Mouse (Mus musculus) lung, adult 10 weeks (tissue): Measurements from ENCODE around the gene Pcp4. TPM values are rescaled to one million over a fixed set of nuclear protein-coding genes. Genes with fewer than 3 reads are reported as not detected.

Experiments used
- polyA plus RNA-seq: library from polyadenylated mRNA; stranded (reverse); fragments of 350-450 nt; fragmentation: Illumina TruSeq; extraction: RNeasy Lipid Tissue Mini Kit (QIAGEN cat#74804); gene quantifications from one replicate; pipeline ENCODE4 v1.2.3, GENCODE M21; 2014; ENCODE audit warnings: low read depth, low replicate concordance; ENCODE audit not compliant: insufficient read depth

Gene Pcp4
- polyA plus RNA-seq: 1.8 TPM

GRCm38 (mm10) chr16:96467445-96467844 is at the start of gene Pcp4:
TSS of gene Pcp4 (plus strand) at chr16:96467606.

GRCm38 (mm10) chr16:96443468-96443867 is 23.9 kb upstream of the Pcp4 start, which contains the start of gene Itgb2l:
TSS of gene Itgb2l (minus strand) at chr16:96443619.

Other genes starting within 250 kb of the Pcp4 start
- gene B3galt5, start 231.8 kb upstream of the Pcp4 start, polyA plus RNA-seq: not detected
- not detected for gene Itgb2l, start 24.0 kb upstream of the Pcp4 start, polyA plus RNA-seq